Mouse (Mus musculus): ENCODE results near the gene Fam160a2. TPM values are rescaled to one million over a fixed set of nuclear protein-coding genes. Genes with fewer than 3 reads are reported as not detected.

Gene Fam160a2
- 57.7 and 80.4 TPM in 2 replicates for polyA plus RNA-seq (2012; ENCODE audit: low replicate concordance)

DNA sequence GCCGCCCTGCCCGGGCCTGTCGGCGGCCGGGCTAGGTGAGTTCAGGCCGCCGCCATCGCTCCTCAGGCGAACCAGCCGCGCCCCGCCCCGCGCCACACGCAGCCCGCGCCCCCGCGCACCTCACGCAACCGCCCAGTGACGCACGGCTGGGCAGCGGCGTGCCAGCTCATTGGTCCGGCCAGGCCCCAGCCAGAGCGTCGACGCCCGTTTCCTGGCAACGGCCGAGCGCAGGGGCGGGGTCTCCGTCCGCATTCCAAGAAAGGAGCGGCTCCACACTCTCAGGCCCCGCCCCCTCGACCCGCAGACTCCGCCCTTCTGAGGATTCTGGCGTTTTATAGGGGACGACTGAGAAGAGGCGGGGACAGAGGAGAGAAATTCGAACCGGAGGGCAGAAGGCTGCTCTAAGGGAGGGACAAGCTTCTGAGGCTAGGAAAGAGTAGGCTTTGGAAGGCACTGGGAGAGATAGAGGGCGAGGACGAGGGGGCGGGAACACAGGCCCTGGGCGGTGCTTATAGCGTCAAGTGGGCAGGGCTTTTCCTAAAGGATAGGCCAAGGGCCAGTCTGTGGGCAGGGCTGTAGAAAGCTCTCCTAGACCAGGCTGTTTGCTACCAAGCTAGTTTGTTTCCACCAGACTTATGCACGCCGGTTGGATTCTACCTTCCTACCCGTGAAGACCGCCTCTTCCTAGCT lies at the start of gene Fam160a2:
Gene Fam160a2 (minus strand): TSS at position 120 of the 690 bp plus-strand sequence.

DNA sequence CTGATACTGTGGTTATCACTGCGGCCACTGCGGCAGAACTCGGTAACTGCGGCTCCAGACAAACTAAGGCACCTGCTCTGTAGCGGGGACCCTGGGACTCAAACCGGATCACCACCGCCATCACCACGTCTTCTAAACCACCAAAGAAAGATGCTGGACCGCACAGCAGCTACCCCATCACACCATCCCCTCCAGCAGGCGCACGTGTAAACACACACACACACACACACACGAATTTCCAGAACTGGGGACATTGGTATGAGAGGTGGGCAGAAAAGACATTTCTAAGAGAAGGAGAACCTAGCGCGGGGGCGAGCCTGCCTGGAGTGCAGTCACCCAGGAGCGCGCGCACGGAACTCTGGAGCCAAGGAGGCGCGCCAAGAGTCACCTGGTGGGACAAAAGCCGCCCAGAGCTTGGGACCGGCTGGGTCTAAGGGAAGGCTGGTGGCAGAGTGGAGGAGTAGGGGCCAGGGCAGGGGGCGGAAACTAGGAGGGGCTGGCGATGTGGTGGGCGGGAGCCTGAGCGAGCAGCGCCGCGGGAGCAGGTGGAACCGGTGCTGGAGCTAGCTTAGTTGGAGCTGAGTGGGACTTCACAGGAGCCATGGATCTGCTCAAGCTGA lies 25.7 kb upstream of the Fam160a2 start, which contains the start of gene Cckbr:
Gene Cckbr (plus strand): TSS at position 308 of the 620 bp plus-strand sequence.

DNA sequence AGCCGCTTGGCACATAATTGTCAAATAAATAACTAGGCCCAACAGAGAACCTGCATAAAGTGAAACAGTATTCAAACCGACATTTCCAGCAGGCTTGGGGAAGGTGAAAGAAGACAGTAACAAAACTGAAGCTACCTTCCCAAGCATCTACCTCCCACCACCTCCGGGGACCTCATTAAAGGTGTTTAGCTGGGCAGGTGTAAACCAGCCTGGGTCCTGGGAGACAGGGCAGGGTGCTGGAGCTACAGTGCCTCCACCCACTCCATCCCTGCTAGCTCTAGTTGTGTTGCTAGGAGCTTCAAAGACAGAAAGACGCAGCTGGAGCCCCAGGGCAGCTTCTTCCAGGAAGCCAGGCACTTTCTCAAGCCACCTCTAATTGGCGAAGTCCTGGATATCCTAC lies 4.4 kb upstream of the Fam160a2 start, which contains the start of gene Cnga4:
Gene Cnga4 (plus strand): TSS at position 301 of the 400 bp plus-strand sequence.

DNA sequence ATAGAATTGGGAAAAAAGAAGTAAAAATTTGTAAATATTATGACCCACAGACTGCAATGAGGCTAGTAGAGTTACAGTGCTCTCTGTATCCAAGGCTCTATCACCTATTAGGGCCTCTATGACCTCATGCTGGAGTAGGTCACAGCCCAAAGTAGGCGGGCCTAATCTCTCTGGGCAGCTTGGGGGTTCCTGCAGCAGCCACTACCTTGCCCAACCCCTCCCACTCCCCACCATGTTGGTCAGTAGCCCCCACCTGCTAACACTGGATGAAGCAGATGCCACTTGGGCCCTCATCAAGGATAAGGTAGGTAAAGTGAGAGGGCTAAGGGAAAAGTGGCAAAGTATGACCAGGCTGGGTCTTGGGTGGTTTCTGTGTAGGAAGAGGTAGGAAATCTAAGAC lies 25.0 kb downstream of the Fam160a2 start, which contains the start of gene Gm5901:
Gene Gm5901 (plus strand): TSS at position 173 of the 400 bp plus-strand sequence.

DNA sequence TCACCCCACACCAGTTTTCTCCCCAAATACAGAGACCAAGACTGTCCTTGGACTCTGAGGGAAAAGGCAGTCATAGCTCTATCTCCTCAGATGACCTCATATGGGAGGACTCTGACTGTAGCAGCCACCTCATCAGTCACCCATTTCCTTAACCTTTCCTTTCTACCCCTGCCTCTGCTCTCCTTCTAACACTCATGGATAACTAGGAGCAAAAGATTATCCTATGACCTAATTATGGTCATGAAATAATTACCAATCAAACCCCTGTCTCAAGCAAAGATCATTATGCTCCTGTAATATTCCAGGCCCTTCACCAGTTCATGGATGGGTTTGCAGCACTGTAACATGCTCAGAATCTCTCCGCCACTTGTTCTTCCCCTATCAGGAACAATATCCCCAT lies 31.9 kb downstream of the Fam160a2 start, which contains the start of gene Olfr692:
Gene Olfr692 (plus strand): TSS at position 301 of the 400 bp plus-strand sequence.

DNA sequence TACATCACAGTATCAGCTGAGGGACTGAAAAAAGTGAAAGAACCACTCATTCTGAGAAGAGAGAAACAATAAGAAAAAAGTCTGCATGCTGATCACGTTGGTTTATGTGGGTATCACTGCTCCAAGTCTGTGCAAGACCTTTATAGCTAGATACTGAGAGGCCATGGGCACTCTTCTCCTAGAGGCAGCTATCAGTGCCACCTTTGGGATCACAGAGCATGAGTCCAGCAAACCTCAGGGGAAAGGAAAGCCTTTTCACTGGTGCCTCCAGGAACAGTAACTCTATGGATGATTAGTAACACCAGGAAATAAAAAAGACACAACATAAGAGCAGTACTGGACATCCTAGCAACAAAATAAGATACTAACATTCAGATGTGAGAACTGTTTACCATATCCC lies 57.7 kb downstream of the Fam160a2 start, which contains the start of gene Olfr691:
Gene Olfr691 (minus strand): TSS at position 101 of the 400 bp plus-strand sequence.

DNA sequence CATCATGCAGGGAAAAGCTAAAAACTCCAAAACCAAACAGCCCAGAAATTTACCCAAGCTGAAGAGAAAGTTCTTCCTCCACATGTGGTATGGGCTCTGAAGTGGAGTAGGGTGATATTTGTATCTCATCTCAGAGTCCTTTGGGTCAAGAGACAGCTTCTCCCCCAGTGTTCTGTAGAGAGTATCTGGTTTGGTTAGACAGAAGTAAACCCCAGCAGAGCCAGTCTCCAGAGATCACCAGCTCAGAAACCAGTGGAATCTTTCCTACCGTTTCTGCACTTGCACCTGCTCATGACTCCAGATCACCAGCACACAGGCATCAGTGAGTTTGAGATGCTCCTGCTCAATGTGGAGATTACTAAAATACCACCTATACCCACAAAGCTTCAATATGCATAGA lies 65.8 kb downstream of the Fam160a2 start, which contains the start of gene Olfr690:
Gene Olfr690 (minus strand): TSS at position 101 of the 400 bp plus-strand sequence.

Other genes starting within 250 kb of the Fam160a2 start
- not detected in 2 replicates for gene Olfr684, start 236.4 kb downstream of the Fam160a2 start, polyA plus RNA-seq (2012; ENCODE audit: low replicate concordance)
- gene Olfr685, start 214.0 kb downstream of the Fam160a2 start, polyA plus RNA-seq (2012; ENCODE audit: low replicate concordance): 0.21 TPM in 1 of 2 replicates, not detected in the other
- not detected in 2 replicates for gene Olfr686, start 192.6 kb downstream of the Fam160a2 start, polyA plus RNA-seq (2012; ENCODE audit: low replicate concordance)
- gene Olfr688, start 112.0 kb downstream of the Fam160a2 start, polyA plus RNA-seq (2012; ENCODE audit: low replicate concordance): not detected in 2 replicates
- not detected in 2 replicates for gene Olfr689, start 88.9 kb downstream of the Fam160a2 start, polyA plus RNA-seq (2012; ENCODE audit: low replicate concordance)
- not detected in 2 replicates for gene Olfr690, start 66.0 kb downstream of the Fam160a2 start, polyA plus RNA-seq (2012; ENCODE audit: low replicate concordance)
- not detected in 2 replicates for gene Olfr691, start 57.8 kb downstream of the Fam160a2 start, polyA plus RNA-seq (2012; ENCODE audit: low replicate concordance)
- not detected in 2 replicates for gene Olfr692, start 31.8 kb downstream of the Fam160a2 start, polyA plus RNA-seq (2012; ENCODE audit: low replicate concordance)
- not detected in 2 replicates for gene Gm5901, start 25.0 kb downstream of the Fam160a2 start, polyA plus RNA-seq (2012; ENCODE audit: low replicate concordance)
- gene Cnga4, start 4.5 kb upstream of the Fam160a2 start, polyA plus RNA-seq (2012; ENCODE audit: low replicate concordance): not detected in 2 replicates
- not detected in 2 replicates for gene Cckbr, start 25.7 kb upstream of the Fam160a2 start, polyA plus RNA-seq (2012; ENCODE audit: low replicate concordance)
- gene Cavin3, start 82.2 kb upstream of the Fam160a2 start, polyA plus RNA-seq (2012; ENCODE audit: low replicate concordance): 0.08 and 3.0 TPM in 2 replicates
- gene Smpd1, start 154.3 kb upstream of the Fam160a2 start, polyA plus RNA-seq (2012; ENCODE audit: low replicate concordance): 27.1 and 27.5 TPM in 2 replicates
- gene Apbb1, start 181.6 kb upstream of the Fam160a2 start, polyA plus RNA-seq (2012; ENCODE audit: low replicate concordance): 3.8 and 5.9 TPM in 2 replicates
- gene Hpx, start 200.1 kb upstream of the Fam160a2 start, polyA plus RNA-seq (2012; ENCODE audit: low replicate concordance): not detected in 2 replicates
- 17.6 and 34.8 TPM in 2 replicates for gene Trim3, start 233.5 kb upstream of the Fam160a2 start, polyA plus RNA-seq (2012; ENCODE audit: low replicate concordance)
- gene Timm10b, start 240.0 kb upstream of the Fam160a2 start, polyA plus RNA-seq (2012; ENCODE audit: low replicate concordance): 181 and 245 TPM in 2 replicates
- 48.8 and 71.0 TPM in 2 replicates for gene Arfip2, start 240.4 kb upstream of the Fam160a2 start, polyA plus RNA-seq (2012; ENCODE audit: low replicate concordance)
- gene Gm45799, start 240.5 kb upstream of the Fam160a2 start, polyA plus RNA-seq (2012; ENCODE audit: low replicate concordance): 19.2 and 82.8 TPM in 2 replicates